Mouse (Mus musculus): ENCODE data around the gene Bcor. TPM values are rescaled to one million over a fixed set of nuclear protein-coding genes. Genes with fewer than 3 reads are reported as not detected.

The Bcor gene
- polyA plus RNA-seq, 1 experiment, result 11.1 TPM

- peaks cover 28% of the 10 kb centered on the region for H3K4me1 ChIP-seq
These were observed 72.4 kb downstream of the Bcor start for GRCm38 (mm10) chrX:12087511-12088300.

GRCm38 (mm10) chrX:12086674-12087510 is 73.3 kb downstream of the Bcor start:
- no peaks in the 10 kb centered on the region for H3K36me3 ChIP-seq (replicated peaks; ENCODE audit: low read length)
- H3K4me1 ChIP-seq, result peaks cover 28% of the 10 kb centered on the region
- peaks cover 86% of the 10 kb centered on the region for H3K27me3 ChIP-seq (replicated peaks)
- H3K4me3 ChIP-seq (replicated peaks), result peak overlapping the region; percentile 94
- 0 out of 2 replicates have a peak, but pooled peaks cover 7% of the 10 kb centered on the region for H3K9me3 ChIP-seq
- TF ChIP-seq FLI1 (IDR thresholded peaks at IDR 0.05; ENCODE audit: low read length), result no peak
- TF ChIP-seq GATA1 (IDR thresholded peaks at IDR 0.05; ENCODE audit: borderline replicate concordance, low read length), result no peak

More at GRCm38 (mm10) chrX:12087511-12088300, 72.4 kb downstream of the Bcor start:
- Histone ChIP-seq H3K9me3 (0 out of 2 replicates have a peak, but pooled peaks cover 7% of the 10 kb centered on the region), H3K4me3 (replicated peaks) (peak overlapping the region; percentile 94), H3K27me3 (replicated peaks) (peaks cover 87% of the 10 kb centered on the region), H3K36me3 (replicated peaks; ENCODE audit: low read length) (no peaks in the 10 kb centered on the region)
- TF ChIP-seq GATA1 (IDR thresholded peaks at IDR 0.05; ENCODE audit: borderline replicate concordance, low read length) (no peak), FLI1 (IDR thresholded peaks at IDR 0.05; ENCODE audit: low read length) (no peak)

GRCm38 (mm10) chrX:12085949-12086348 is 74.2 kb downstream of the Bcor start:
- Histone ChIP-seq H3K9me3 (0 out of 2 replicates have a peak, but pooled peaks cover 11% of the 10 kb centered on the region), H3K4me1 (peaks cover 37% of the 10 kb centered on the region), H3K27me3 (replicated peaks) (peaks cover 87% of the 10 kb centered on the region), H3K36me3 (replicated peaks; ENCODE audit: low read length) (no peaks in the 10 kb centered on the region), H3K4me3 (replicated peaks) (peak overlapping the region; percentile 94)
- TF ChIP-seq GATA1 (IDR thresholded peaks at IDR 0.05; ENCODE audit: borderline replicate concordance, low read length) (no peak), FLI1 (IDR thresholded peaks at IDR 0.05; ENCODE audit: low read length) (no peak)

- Histone ChIP-seq H3K36me3 (replicated peaks; ENCODE audit: low read length) (no peaks in the 10 kb centered on the region), H3K27me3 (replicated peaks) (peaks cover 84% of the 10 kb centered on the region), H3K4me1 (peaks cover 31% of the 10 kb centered on the region), H3K4me3 (replicated peaks) (peak overlapping the region; percentile 14), H3K9me3 (0 out of 2 replicates have a peak, but pooled peaks cover 11% of the 10 kb centered on the region)
- TF ChIP-seq FLI1 (IDR thresholded peaks at IDR 0.05; ENCODE audit: low read length) (no peak), GATA1 (IDR thresholded peaks at IDR 0.05; ENCODE audit: borderline replicate concordance, low read length) (no peak)
These were observed 74.9 kb downstream of the Bcor start for GRCm38 (mm10) chrX:12085290-12085689.

GRCm38 (mm10) chrX:12084698-12085097 is 75.5 kb downstream of the Bcor start:
- peaks cover 84% of the 10 kb centered on the region for H3K27me3 ChIP-seq (replicated peaks)
- no peaks in the 10 kb centered on the region for H3K36me3 ChIP-seq (replicated peaks; ENCODE audit: low read length)
- peaks cover 25% of the 10 kb centered on the region for H3K4me1 ChIP-seq
- H3K9me3 ChIP-seq, result 0 out of 2 replicates have a peak, but pooled peaks cover 11% of the 10 kb centered on the region
- H3K4me3 ChIP-seq (replicated peaks), result no peak overlapping the region
- no peak for TF ChIP-seq GATA1 (IDR thresholded peaks at IDR 0.05; ENCODE audit: borderline replicate concordance, low read length)
- no peak for TF ChIP-seq FLI1 (IDR thresholded peaks at IDR 0.05; ENCODE audit: low read length)

GRCm38 (mm10) chrX:12083631-12084030 is 76.5 kb downstream of the Bcor start:
- TF ChIP-seq FLI1 (IDR thresholded peaks at IDR 0.05; ENCODE audit: low read length) (no peak), GATA1 (IDR thresholded peaks at IDR 0.05; ENCODE audit: borderline replicate concordance, low read length) (no peak)
- H3K4me3 ChIP-seq (replicated peaks), result no peak overlapping the region
- H3K27me3 ChIP-seq (replicated peaks), result peaks cover 83% of the 10 kb centered on the region
- no peaks in the 10 kb centered on the region for H3K36me3 ChIP-seq (replicated peaks; ENCODE audit: low read length)
- H3K4me1 ChIP-seq, result peaks cover 17% of the 10 kb centered on the region
- H3K9me3 ChIP-seq, result peaks cover 13% of the 10 kb centered on the region; the same call in 1 of the 2 replicates

GRCm38 (mm10) chrX:12082736-12083135 is 77.4 kb downstream of the Bcor start:
- Histone ChIP-seq H3K4me3 (replicated peaks) (no peak overlapping the region), H3K9me3 (peaks cover 11% of the 10 kb centered on the region; the same call in 1 of the 2 replicates), H3K4me1 (peaks cover 13% of the 10 kb centered on the region), H3K36me3 (replicated peaks; ENCODE audit: low read length) (no peaks in the 10 kb centered on the region), H3K27me3 (replicated peaks) (peaks cover 83% of the 10 kb centered on the region)
- TF ChIP-seq FLI1 (IDR thresholded peaks at IDR 0.05; ENCODE audit: low read length) (no peak), GATA1 (IDR thresholded peaks at IDR 0.05; ENCODE audit: borderline replicate concordance, low read length) (no peak)

- Histone ChIP-seq H3K36me3 (replicated peaks; ENCODE audit: low read length) (no peaks in the 10 kb centered on the region), H3K4me1 (peaks cover 13% of the 10 kb centered on the region), H3K9me3 (peaks cover 10% of the 10 kb centered on the region; the same call in 1 of the 2 replicates), H3K27me3 (replicated peaks) (peaks cover 83% of the 10 kb centered on the region), H3K4me3 (replicated peaks) (no peak overlapping the region)
- no peak for TF ChIP-seq GATA1 (IDR thresholded peaks at IDR 0.05; ENCODE audit: borderline replicate concordance, low read length)
- TF ChIP-seq FLI1 (IDR thresholded peaks at IDR 0.05; ENCODE audit: low read length), result no peak
These were observed 78.0 kb downstream of the Bcor start for GRCm38 (mm10) chrX:12082184-12082583.

GRCm38 (mm10) chrX:12081741-12082155 is 78.4 kb downstream of the Bcor start:
- H3K4me3 ChIP-seq (replicated peaks), result peak overlapping the region; percentile 95
- TF ChIP-seq GATA1 (IDR thresholded peaks at IDR 0.05; ENCODE audit: borderline replicate concordance, low read length), result no peak
- TF ChIP-seq FLI1 (IDR thresholded peaks at IDR 0.05; ENCODE audit: low read length), result no peak

More at GRCm38 (mm10) chrX:12081741-12082155, 78.4 kb downstream of the Bcor start:
- Histone ChIP-seq H3K9me3 (peaks cover 10% of the 10 kb centered on the region; the same call in 1 of the 2 replicates), H3K36me3 (replicated peaks; ENCODE audit: low read length) (no peaks in the 10 kb centered on the region), H3K4me1 (peaks cover 15% of the 10 kb centered on the region), H3K27me3 (replicated peaks) (peaks cover 83% of the 10 kb centered on the region)
